ENCODE assay signal across 27 mouse cellular contexts in genomic region chr1:190144416-190144815, GRCm38 (mm10). TPM values are rescaled to one million over a fixed set of nuclear protein-coding genes. Genes with fewer than 3 reads are reported as not detected.
DNase-seq lines count a peak whose midpoint lies in the region; ATAC-seq and TF ChIP-seq lines count a peak whose summit lies in the region.
"Had no signal": no experiment of that assay in that cellular context is flagged by ENCODE, and none has a peak within 500 bp of the region (broad histone marks: within the 10 kb centered on the region; RNA-seq: fewer than 3 reads in every experiment).

No protein-coding gene starts in this region.

- peak overlapping the region; percentile 31 for H3K4me2 ChIP-seq in heart, embryonic 13.5 days
- H3K4me2 ChIP-seq: embryonic facial prominence, embryonic 12.5 days; embryonic facial prominence, embryonic 15.5 days; hindbrain, embryonic 12.5 days; hindbrain, embryonic 15.5 days had no signal

- H3K4me1 ChIP-seq in heart, embryonic 10.5 days = peaks cover 70% of the 10 kb centered on the region
- H3K4me1 ChIP-seq in heart, embryonic 13.5 days = peaks cover 81% of the 10 kb centered on the region
- H3K4me1 ChIP-seq: embryonic facial prominence, embryonic 15.5 days had no signal

- no peak for TF ChIP-seq CTCF in layer of hippocampus, adult 2 months (conservative IDR thresholded peaks at IDR 0.05)

- DNase-seq in heart, embryonic 10.5 days (ENCODE audit: low spot score) = no peak
- no peak for DNase-seq in heart, adult 18-20 months
- no peak for DNase-seq in heart, adult 9 months (ENCODE audit: low spot score in 2 of 2)
- no peak for DNase-seq in layer of hippocampus, adult 2 months (ENCODE audit: low spot score in 2 of 2)
- no peak for DNase-seq in layer of hippocampus, adult 11-12 months (ENCODE audit: low spot score)
- DNase-seq in natural killer cell, adult 2 months (ENCODE audit: low spot score in 2 of 2) = no peak
- DNase-seq: adrenal gland, adult 2 months; adrenal gland, postnatal 14 days; cerebellum, adult 11 months; cerebellum, adult 2 months; cerebellum, adult 9-11 months; cerebellum, postnatal 25 days; forebrain, postnatal 0 days; gastrocnemius, adult 2 months; gastrocnemius, postnatal 14 days; kidney, adult 2 months had no signal

- H3K27ac ChIP-seq in heart, embryonic 10.5 days = peak overlapping the region; percentile 71
- peak overlapping the region; percentile 93 for H3K27ac ChIP-seq in heart, embryonic 13.5 days (replicated peaks)
- peak overlapping the region; percentile 63; the same call in 1 of the 2 replicates for H3K27ac ChIP-seq in layer of hippocampus, adult 2 months
- H3K27ac ChIP-seq: embryonic facial prominence, embryonic 12.5 days; embryonic facial prominence, embryonic 15.5 days; gastrocnemius, adult 2 months; hindbrain, embryonic 12.5 days; hindbrain, embryonic 15.5 days had no signal

- H3K9ac ChIP-seq in heart, embryonic 13.5 days = no peak overlapping the region
- H3K9ac ChIP-seq: embryonic facial prominence, embryonic 12.5 days; embryonic facial prominence, embryonic 15.5 days; forebrain, postnatal 0 days; hindbrain, embryonic 12.5 days; hindbrain, embryonic 15.5 days had no signal

- no peaks in the 10 kb centered on the region for H3K27me3 ChIP-seq in heart, embryonic 10.5 days (ENCODE audit: insufficient read depth, poor library complexity, severe bottlenecking)
- no peaks in the 10 kb centered on the region for H3K27me3 ChIP-seq in heart, embryonic 13.5 days (replicated peaks)
- H3K27me3 ChIP-seq: embryonic facial prominence, embryonic 12.5 days; hindbrain, embryonic 15.5 days had no signal

- H3K4me3 ChIP-seq in heart, embryonic 10.5 days = no peak overlapping the region
- H3K4me3 ChIP-seq in heart, embryonic 13.5 days = no peak overlapping the region
- no peak overlapping the region for H3K4me3 ChIP-seq in layer of hippocampus, adult 2 months
- H3K4me3 ChIP-seq: embryonic facial prominence, embryonic 12.5 days; embryonic facial prominence, embryonic 15.5 days; gastrocnemius, adult 2 months; hindbrain, embryonic 12.5 days; hindbrain, embryonic 15.5 days had no signal

- H3K9me3 ChIP-seq in heart, embryonic 10.5 days = no peaks in the 10 kb centered on the region
- H3K9me3 ChIP-seq in heart, embryonic 13.5 days = no peaks in the 10 kb centered on the region
- H3K9me3 ChIP-seq: embryonic facial prominence, embryonic 12.5 days; embryonic facial prominence, embryonic 15.5 days; hindbrain, embryonic 12.5 days; hindbrain, embryonic 15.5 days had no signal

- H3K36me3 ChIP-seq in heart, embryonic 10.5 days = peaks cover 16% of the 10 kb centered on the region
- H3K36me3 ChIP-seq in heart, embryonic 13.5 days = peaks cover 57% of the 10 kb centered on the region
- H3K36me3 ChIP-seq: embryonic facial prominence, embryonic 12.5 days; embryonic facial prominence, embryonic 15.5 days; hindbrain, embryonic 15.5 days had no signal

- no peak for ATAC-seq in heart, embryonic 13.5 days (ENCODE audit: extremely low read depth, insufficient number of reproducible peaks, low FRiP score, low TSS enrichment)
- ATAC-seq: CD4-positive, CD25-positive, alpha-beta regulatory T cell, adult 4 months; forebrain, embryonic 14.5 days; forebrain, postnatal 0 days; intestine, postnatal 0 days had no signal

RNA-seq across cellular contexts. Expression of gene Prox1, which starts 26.1 kb away (rescaled TPM):
- polyA plus RNA-seq in heart, embryonic 10.5 days (2016; fragmentation: Nextera tagmentation; extraction: Ambion mirVana) = 13.3 and 17.3 TPM in 2 replicates
- total RNA-seq in heart, adult 18-20 months (2021) = 10 to 100 TPM; 36.6 to 44.4 TPM
- polyA plus RNA-seq in heart, embryonic 13.5 days (2015; fragmentation: Nextera tagmentation; extraction: Ambion mirVana) = 16.0 and 17.5 TPM in 2 replicates
- 100 to 1,000 TPM; 102 to 112 TPM for total RNA-seq in layer of hippocampus, adult 2 months (2021)
- total RNA-seq: common myeloid progenitor, adult 5-6 weeks; hematopoietic stem cell, adult 5-6 weeks; MEL had no signal
